Mouse (Mus musculus) CH12.LX (cell line): ENCODE measurements at regions not wholly inside any gene's neighbourhood (a gene's known extent, or its start where the extent isn't known, plus 50 kb on each side); places are given as distances from the start of the nearest gene placed in this dataset.

Source experiments
- DNase-seq: peaks from one replicate; pipeline ENCODE4 v3.0.0-alpha.2; 2013; ENCODE audit errors: extremely low read depth
- H3K27ac ChIP-seq: 2 replicates; pipeline ENCODE4 v1.5.1; 2012; ENCODE audit warnings: low read depth, mild to moderate bottlenecking, control low read depth, moderate library complexity; ENCODE audit not compliant: insufficient read depth
- H3K27me3 ChIP-seq: replicated peaks from 2 replicates; pipeline ENCODE3; 2012; ENCODE audit warnings: inconsistent platforms
- H3K36me3 ChIP-seq, 2 experiments: replicated peaks in 1 of 2; 2 replicates each; pipeline versions ENCODE3 to v1.6.1; 2012; ENCODE audit warnings: inconsistent platforms in 1 of 2, low read length in 1 of 2, mild to moderate bottlenecking in 1 of 2, mixed read lengths in 1 of 2, moderate library complexity in 1 of 2; ENCODE audit not compliant: control insufficient read depth in 1 of 2, insufficient read depth in 1 of 2
- H3K4me1 ChIP-seq, 2 experiments: 2 replicates each; pipeline ENCODE4 v1.6.1; 2012; ENCODE audit warnings: inconsistent platforms in 1 of 2, moderate library complexity in 1 of 2; ENCODE audit not compliant: insufficient read depth in 2 of 2, control insufficient read depth in 1 of 2
- H3K4me2 ChIP-seq: 2 replicates; pipeline ENCODE4 v1.6.1; 2012; ENCODE audit warnings: low read depth, mild to moderate bottlenecking, control low read depth; ENCODE audit not compliant: poor library complexity, insufficient read depth, severe bottlenecking
- H3K4me3 ChIP-seq, 3 experiments: fragments of 150-350 bp in 1 of 3; sonication (generic) in 1 of 3; replicated peaks in 1 of 3; 2 replicates each; pipeline versions ENCODE3 to v1.5.1; 2011 to 2012; ENCODE audit warnings: low read depth in 2 of 3, low read length in 2 of 3, mild to moderate bottlenecking in 2 of 3, moderate library complexity in 2 of 3, control low read depth in 1 of 3, improper control_type of control experiment in 1 of 3, inconsistent platforms in 1 of 3, mixed read lengths in 1 of 3; ENCODE audit not compliant: poor library complexity in 1 of 3
- H3K79me2 ChIP-seq: replicated peaks from 2 replicates; pipeline ENCODE4 v1.6.1; 2012; ENCODE audit warnings: mild to moderate bottlenecking, moderate library complexity; ENCODE audit not compliant: control insufficient read depth, poor library complexity, insufficient read depth, severe bottlenecking; ENCODE audit errors: extremely low read depth
- H3K9ac ChIP-seq: 2 replicates; pipeline ENCODE4 v1.6.1; 2012; ENCODE audit warnings: low read depth, mild to moderate bottlenecking, control low read depth, moderate library complexity; ENCODE audit not compliant: insufficient read depth
- H3K9me3 ChIP-seq: replicated peaks from 2 replicates; pipeline ENCODE3; 2012; ENCODE audit warnings: low read length, inconsistent platforms, mixed read lengths
- BHLHE40 ChIP-seq: IDR thresholded peaks from 2 replicates; pipeline ENCODE4 v1.6.1; 2011; ENCODE audit warnings: mild to moderate bottlenecking, low read depth, low read length, improper control_type of control experiment
- CHD1 ChIP-seq: IDR thresholded peaks from 2 replicates; pipeline ENCODE4 v1.6.1; 2012; ENCODE audit warnings: low read depth, low read length, improper control_type of control experiment, inconsistent platforms
- CTCF ChIP-seq, 2 experiments: IDR thresholded peaks in 1 of 2; conservative IDR thresholded peaks in 1 of 2; 2 replicates each; pipeline ENCODE4 v1.5.1; 2011 to 2012; ENCODE audit warnings: low read depth in 2 of 2, low read length in 2 of 2, improper control_type of control experiment in 1 of 2, inconsistent platforms in 1 of 2, mild to moderate bottlenecking in 1 of 2, moderate library complexity in 1 of 2
- E2F4 ChIP-seq: IDR thresholded peaks from 2 replicates; pipeline ENCODE4 v1.6.1; 2011; ENCODE audit warnings: low read depth, low read length, improper control_type of control experiment; ENCODE audit not compliant: insufficient replicate concordance
- EP300 ChIP-seq: IDR thresholded peaks from 2 replicates; pipeline ENCODE4 v1.6.1; 2011; ENCODE audit warnings: low read length, improper control_type of control experiment
- GABPA ChIP-seq: IDR thresholded peaks from 2 replicates; pipeline ENCODE4 v1.6.1; 2012; ENCODE audit warnings: low read depth, low read length, improper control_type of control experiment, inconsistent platforms; ENCODE audit not compliant: insufficient replicate concordance
- JUND ChIP-seq: conservative IDR thresholded peaks from 2 replicates; pipeline ENCODE4 v1.6.1; 2011; ENCODE audit warnings: low read depth, low read length, improper control_type of control experiment
- KAT2A ChIP-seq: IDR thresholded peaks from 2 replicates; pipeline ENCODE4 v1.6.1; 2012; ENCODE audit warnings: low read length, improper control_type of control experiment, inconsistent platforms; ENCODE audit not compliant: insufficient replicate concordance
- MYC ChIP-seq: IDR thresholded peaks from 2 replicates; pipeline ENCODE4 v1.6.1; 2011; ENCODE audit warnings: low read depth, mild to moderate bottlenecking, improper control_type of control experiment, low read length
- PAX5 ChIP-seq: IDR thresholded peaks from 2 replicates; pipeline ENCODE4 v1.6.1; 2012; ENCODE audit warnings: low read length, inconsistent platforms, mixed read lengths
- POLR2A ChIP-seq: IDR thresholded peaks from 2 replicates; pipeline ENCODE4 v1.6.1; 2011; ENCODE audit warnings: low read depth, mild to moderate bottlenecking, improper control_type of control experiment, low read length
- POLR2AphosphoS2 ChIP-seq: IDR thresholded peaks from 2 replicates; pipeline ENCODE4 v1.6.1; 2011; ENCODE audit warnings: low read depth, low read length, improper control_type of control experiment
- RAD21 ChIP-seq: IDR thresholded peaks from 2 replicates; pipeline ENCODE4 v1.6.1; 2011; ENCODE audit warnings: low read depth, mild to moderate bottlenecking, low read length, improper control_type of control experiment, moderate library complexity
- RCOR1 ChIP-seq: conservative IDR thresholded peaks from 2 replicates; pipeline ENCODE4 v1.6.1; 2012; ENCODE audit warnings: low read depth, mild to moderate bottlenecking, inconsistent platforms, low read length, improper control_type of control experiment
- SMC3 ChIP-seq: IDR thresholded peaks from 2 replicates; pipeline ENCODE4 v1.6.1; 2011; ENCODE audit warnings: low read depth, low read length, improper control_type of control experiment
- TBP ChIP-seq: conservative IDR thresholded peaks from 2 replicates; pipeline ENCODE4 v1.6.1; 2011; ENCODE audit warnings: low read depth, low read length, improper control_type of control experiment
- TCF12 ChIP-seq: IDR thresholded peaks from 2 replicates; pipeline ENCODE4 v1.6.1; 2014; ENCODE audit warnings: low read depth, mild to moderate bottlenecking, inconsistent platforms, low read length, improper control_type of control experiment
- ZC3H11A ChIP-seq: IDR thresholded peaks from 2 replicates; pipeline ENCODE4 v1.6.1; 2012; ENCODE audit warnings: low read depth, mild to moderate bottlenecking, inconsistent platforms, low read length, improper control_type of control experiment
- dilution Hi-C: fragments of 300-500 bp; cut with MboI; formaldehyde crosslinking; loops from 2 replicates; pipeline ENCODE4 v1.14.3; 2020; ENCODE audit warnings: low sequenced_read_pairs; ENCODE audit not compliant: extremely low pct_unique_long_range_greater_than_20kb, extremely low pct_ligation_motif_present
- in situ Hi-C: fragments of 300-500 bp; cut with MboI; formaldehyde crosslinking; loops from 3 replicates; pipeline ENCODE4 v1.14.3; 2019; ENCODE audit warnings: low sequenced_read_pairs, low pct_ligation_motif_present, low pct_unique_long_range_greater_than_20kb, mixed read lengths

DNA sequence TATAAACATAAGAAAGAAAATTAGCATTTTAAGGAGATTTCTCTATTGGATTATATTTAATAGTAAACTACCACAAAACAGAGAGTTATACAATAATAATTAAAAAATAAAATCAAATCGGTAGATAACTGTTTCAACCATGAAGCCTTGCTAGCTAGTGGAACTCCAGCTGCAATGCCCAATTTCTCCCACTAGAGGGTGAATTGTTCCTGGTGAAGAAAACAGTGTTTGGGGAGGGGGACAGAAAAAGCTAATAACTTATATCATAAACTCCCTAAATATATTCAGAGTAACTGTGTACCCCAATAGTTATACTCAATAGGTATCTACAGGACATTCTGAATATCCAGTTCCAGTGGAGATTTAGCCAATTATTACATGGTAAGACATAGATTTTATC, 694.0 kb upstream of the Adgra3 start:
- no peaks in the 10 kb centered on the region for H3K79me2 ChIP-seq
- TF ChIP-seq SMC3 (peak; percentile 69), ZC3H11A (peak; percentile 8; the same call in 1 of the 2 replicates), CHD1 (no peak), RAD21 (peak; percentile 66), CTCF (conservative IDR thresholded peaks at IDR 0.05 in 1 of 2, IDR thresholded peaks at IDR 0.05 in 1 of 2; ENCODE audit: low read depth in 2 of 2, low read length in 2 of 2) (peak; percentile 44 to 74; a peak in 3 of 4 replicates)
- TF ChIP-seq, all 38 proteins: peak for 4
- Histone ChIP-seq H3K4me3 (no peak overlapping the region), H3K4me1 (peaks cover 8 to 14% of the 10 kb centered on the region in 2 experiments), H3K27me3 (no peaks in the 10 kb centered on the region), H3K36me3 (no peaks in the 10 kb centered on the region), H3K4me2 (no peak overlapping the region), H3K27ac (no peak overlapping the region), H3K9ac (no peak overlapping the region), H3K9me3 (no peaks in the 10 kb centered on the region)
- DNase-seq = peak; percentile 46
- in situ Hi-C loops = no loop called here
- dilution Hi-C loops = no loop called here

DNA sequence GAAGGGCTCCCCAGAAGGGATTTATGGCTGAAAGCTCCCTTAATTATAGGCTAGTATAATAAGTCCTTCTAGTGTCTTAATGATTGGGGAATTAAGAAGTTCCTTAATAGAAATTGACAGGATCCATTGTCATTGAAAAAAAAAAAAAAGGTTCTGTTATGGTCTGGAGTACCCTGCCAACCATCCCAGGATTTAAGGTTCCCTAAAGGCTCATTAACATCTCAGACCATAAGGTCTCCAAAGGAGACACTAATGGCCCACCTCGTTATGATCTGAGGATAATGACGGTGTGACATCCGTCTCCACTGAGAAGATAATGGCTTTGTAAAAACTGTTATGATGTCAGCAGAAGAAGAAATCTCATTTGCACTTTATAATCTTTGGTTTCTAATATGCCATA, 692.6 kb upstream of the Adgra3 start:
- in situ Hi-C loops = no loop called here
- Histone ChIP-seq H3K27me3 (no peaks in the 10 kb centered on the region), H3K9ac (no peak overlapping the region), H3K36me3 (no peaks in the 10 kb centered on the region), H3K27ac (no peak overlapping the region), H3K4me1 (peaks cover 8 to 14% of the 10 kb centered on the region in 2 experiments), H3K4me2 (no peak overlapping the region), H3K4me3 (no peak overlapping the region), H3K79me2 (no peaks in the 10 kb centered on the region), H3K9me3 (no peaks in the 10 kb centered on the region)
- dilution Hi-C loops = no loop called here
- DNase-seq = no peak
- TF ChIP-seq KAT2A (no peak), TBP (no peak), E2F4 (no peak)

DNA sequence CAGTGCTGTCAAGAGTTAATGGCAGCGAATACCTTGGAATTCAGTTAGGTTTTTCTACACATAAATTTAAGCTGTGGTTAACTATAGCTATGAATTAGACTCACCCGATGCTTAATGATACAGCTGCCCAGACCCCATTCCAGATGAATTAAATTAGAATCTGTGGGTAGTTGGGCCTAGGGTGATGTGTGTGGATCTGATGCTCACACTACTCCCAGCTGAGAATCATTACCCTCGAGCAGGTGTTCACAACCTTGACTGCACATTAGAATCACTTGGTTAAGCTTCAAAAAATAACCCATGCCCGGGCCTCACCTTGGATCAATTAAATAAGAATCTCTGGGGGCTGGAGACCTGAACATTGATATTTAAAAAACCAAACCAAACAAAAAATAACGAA, 684.2 kb upstream of the Adgra3 start:
- no peaks in the 10 kb centered on the region for H3K4me1 ChIP-seq
- dilution Hi-C loops = no loop called here
- no peak overlapping the region for H3K4me2 ChIP-seq
- no peaks in the 10 kb centered on the region for H3K9me3 ChIP-seq
- H3K36me3 ChIP-seq = no peaks in the 10 kb centered on the region
- H3K4me3 ChIP-seq = no peak overlapping the region
- no peak for DNase-seq
- TF ChIP-seq POLR2AphosphoS2 (no peak), TBP (no peak), CHD1 (no peak), JUND (no peak), TCF12 (no peak), GABPA (no peak), PAX5 (no peak), EP300 (no peak), RCOR1 (no peak), BHLHE40 (no peak), POLR2A (no peak), MYC (no peak)
- no peaks in the 10 kb centered on the region for H3K27me3 ChIP-seq
- no peaks in the 10 kb centered on the region for H3K79me2 ChIP-seq
- no peak overlapping the region for H3K9ac ChIP-seq
- no peak overlapping the region for H3K27ac ChIP-seq
- in situ Hi-C loops = no loop called here
